Mouse (Mus musculus): ENCODE data around the gene Nxpe2.

DNA sequence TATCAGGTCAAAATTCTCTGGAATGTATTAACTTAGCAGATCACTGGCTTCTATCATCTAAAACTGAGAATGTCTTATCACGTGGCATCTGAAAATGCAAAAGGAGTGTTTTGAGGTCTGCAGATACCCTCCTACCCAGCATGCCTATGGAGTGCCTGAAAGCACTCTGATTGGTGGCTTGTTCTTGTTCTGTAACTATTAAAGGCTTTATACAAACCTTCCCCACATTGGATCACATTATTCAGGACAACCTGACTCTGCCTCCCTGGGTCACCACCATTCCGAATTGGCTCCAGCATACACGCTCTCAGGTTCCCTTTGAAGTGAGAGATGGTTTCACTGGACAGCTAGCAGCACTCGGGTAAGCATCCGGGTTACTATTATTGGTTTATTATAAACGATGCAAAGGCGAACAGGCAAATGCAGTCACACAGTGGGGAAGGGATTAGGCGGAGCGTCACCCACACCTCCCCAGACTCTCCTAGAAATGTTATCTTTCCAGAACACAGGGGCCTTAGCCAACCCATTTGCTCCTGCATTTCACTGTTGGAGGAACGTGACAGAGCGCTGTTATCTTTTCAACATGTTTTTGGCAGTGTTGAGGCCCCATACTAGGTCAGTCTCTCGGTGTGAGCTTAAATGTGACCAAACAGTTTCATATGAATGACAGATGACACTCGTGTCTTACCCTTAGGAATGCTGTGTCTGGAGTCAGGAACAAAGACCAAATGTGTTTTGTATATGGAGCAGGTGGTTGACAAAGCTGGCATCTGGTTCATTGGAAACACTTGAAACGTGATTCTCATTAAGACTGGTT, 8.8 kb upstream of the Nxpe2 start:
- no peak for TF ChIP-seq POLR2A (IDR thresholded peaks at IDR 0.05; ENCODE audit: insufficient read depth, low read length)
- TF ChIP-seq EP300 (IDR thresholded peaks at IDR 0.05; ENCODE audit: insufficient read depth, low read depth, low read length), result no peak
- no peak for TF ChIP-seq CTCF (IDR thresholded peaks at IDR 0.05; ENCODE audit: low read depth, low read length)

Data from ES-Bruce4 (cell line).